Mouse (Mus musculus): ENCODE measurements around the gene Otulinl. TPM values are rescaled to one million over a fixed set of nuclear protein-coding genes. Genes with fewer than 3 reads are reported as not detected.

The Otulinl gene
- total RNA-seq, 1 experiment from 2014 or later = 22.3 TPM

GRCm38 (mm10) chr15:27630601-27631383 lies 50.6 kb downstream of the Otulinl start, which contains the start of gene Otulin:
TSS of gene Otulin (minus strand) at chr15:27630693.
- peak; percentile 92 for ATAC-seq (replicated peaks in 1 of 2; ENCODE audit: insufficient read depth in 1 of 2, low FRiP score in 2 of 2, low TSS enrichment in 1 of 2, low read depth in 1 of 2, poor library complexity in 2 of 2, severe bottlenecking in 2 of 2)

- no peak; a peak in 1 of 4 replicates for ATAC-seq (replicated peaks in 1 of 2; ENCODE audit: insufficient read depth in 1 of 2, low FRiP score in 2 of 2, low TSS enrichment in 1 of 2, low read depth in 1 of 2, poor library complexity in 2 of 2, severe bottlenecking in 2 of 2)
These were observed 51.4 kb downstream of the Otulinl start for GRCm38 (mm10) chr15:27629800-27630600.

GRCm38 (mm10) chr15:27629046-27629445 lies 52.3 kb downstream of the Otulinl start:
- no peak for ATAC-seq (replicated peaks in 1 of 2; ENCODE audit: insufficient read depth in 1 of 2, low FRiP score in 2 of 2, low TSS enrichment in 1 of 2, low read depth in 1 of 2, poor library complexity in 2 of 2, severe bottlenecking in 2 of 2)

- no peak for ATAC-seq (replicated peaks in 1 of 2; ENCODE audit: insufficient read depth in 1 of 2, low FRiP score in 2 of 2, low TSS enrichment in 1 of 2, low read depth in 1 of 2, poor library complexity in 2 of 2, severe bottlenecking in 2 of 2)
These were observed 53.6 kb downstream of the Otulinl start for GRCm38 (mm10) chr15:27627794-27628193.

- ATAC-seq (replicated peaks in 1 of 2; ENCODE audit: insufficient read depth in 1 of 2, low FRiP score in 2 of 2, low TSS enrichment in 1 of 2, low read depth in 1 of 2, poor library complexity in 2 of 2, severe bottlenecking in 2 of 2) = no peak
These were observed 55.1 kb downstream of the Otulinl start for GRCm38 (mm10) chr15:27626314-27626713.

DNA sequence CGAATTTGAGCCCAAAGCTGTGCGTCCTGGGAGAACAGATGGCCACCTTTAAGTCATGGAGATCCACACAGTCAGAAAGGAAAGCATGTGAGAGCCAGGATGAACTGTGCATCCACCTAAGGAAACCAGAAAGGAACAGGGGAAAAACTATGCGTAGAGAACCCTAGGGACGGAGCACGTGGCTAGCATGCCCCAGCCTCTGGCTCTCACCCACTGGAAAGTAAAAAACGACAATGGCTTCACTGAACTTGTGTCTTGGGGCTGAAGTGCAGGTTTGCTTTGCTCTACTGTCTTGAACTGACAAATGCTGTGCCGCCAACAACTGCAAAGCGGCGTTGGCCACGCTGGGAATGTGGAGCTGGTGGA lies 55.5 kb downstream of the Otulinl start:
- no peak for ATAC-seq (replicated peaks in 1 of 2; ENCODE audit: insufficient read depth in 1 of 2, low FRiP score in 2 of 2, low TSS enrichment in 1 of 2, low read depth in 1 of 2, poor library complexity in 2 of 2, severe bottlenecking in 2 of 2)

DNA sequence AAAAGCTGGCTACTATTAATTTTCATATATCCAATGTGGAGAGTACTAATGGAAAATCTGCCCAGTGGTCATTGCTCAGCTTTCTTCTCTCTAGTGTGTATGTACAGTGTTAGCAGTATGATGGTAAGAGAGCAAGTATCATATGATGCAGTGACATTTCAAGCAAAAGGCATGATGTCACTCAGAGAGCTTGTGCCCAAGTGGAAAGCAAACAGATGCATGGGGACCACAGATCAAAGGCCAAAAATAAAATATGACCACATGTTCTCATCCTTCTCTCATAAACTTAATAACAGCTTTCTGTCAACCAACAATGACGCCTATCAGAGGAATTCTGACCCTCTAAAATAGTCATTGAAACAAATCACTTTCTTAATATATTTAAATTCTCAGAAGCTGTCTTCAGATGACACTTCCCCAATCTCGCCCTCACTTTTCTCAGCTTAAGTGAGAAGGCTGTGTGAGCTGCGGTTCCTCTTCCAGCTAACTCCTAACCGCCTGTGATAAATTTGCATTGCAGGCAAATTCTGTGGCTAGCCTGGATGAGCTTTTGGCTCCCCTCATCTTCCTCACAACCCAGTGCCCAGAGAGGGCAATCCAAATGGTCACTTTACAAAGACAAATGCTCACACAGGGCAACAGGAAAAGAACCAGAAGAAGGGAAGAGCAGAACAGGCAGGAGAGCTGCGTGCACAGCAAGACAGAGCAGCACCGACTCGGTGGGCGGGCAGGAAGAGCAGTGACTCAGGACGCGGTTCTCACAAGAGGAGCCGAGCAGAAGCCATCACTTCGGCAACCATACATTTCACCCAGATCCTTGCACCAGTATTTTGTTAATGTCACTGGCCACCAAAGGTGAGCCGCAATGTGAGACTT lies 56.1 kb downstream of the Otulinl start:
- peak; percentile 69 to 84 for ATAC-seq (replicated peaks in 1 of 2; ENCODE audit: insufficient read depth in 1 of 2, low FRiP score in 2 of 2, low TSS enrichment in 1 of 2, low read depth in 1 of 2, poor library complexity in 2 of 2, severe bottlenecking in 2 of 2)

- no peak for ATAC-seq (replicated peaks in 1 of 2; ENCODE audit: insufficient read depth in 1 of 2, low FRiP score in 2 of 2, low TSS enrichment in 1 of 2, low read depth in 1 of 2, poor library complexity in 2 of 2, severe bottlenecking in 2 of 2)
These were observed 58.1 kb downstream of the Otulinl start for GRCm38 (mm10) chr15:27623286-27623685.

- ATAC-seq (replicated peaks in 1 of 2; ENCODE audit: insufficient read depth in 1 of 2, low FRiP score in 2 of 2, low TSS enrichment in 1 of 2, low read depth in 1 of 2, poor library complexity in 2 of 2, severe bottlenecking in 2 of 2) = peak in 1 of 2 experiments; percentile 12; a peak in 1 of 4 replicates
These were observed 60.7 kb downstream of the Otulinl start for GRCm38 (mm10) chr15:27620475-27621185.

DNA sequence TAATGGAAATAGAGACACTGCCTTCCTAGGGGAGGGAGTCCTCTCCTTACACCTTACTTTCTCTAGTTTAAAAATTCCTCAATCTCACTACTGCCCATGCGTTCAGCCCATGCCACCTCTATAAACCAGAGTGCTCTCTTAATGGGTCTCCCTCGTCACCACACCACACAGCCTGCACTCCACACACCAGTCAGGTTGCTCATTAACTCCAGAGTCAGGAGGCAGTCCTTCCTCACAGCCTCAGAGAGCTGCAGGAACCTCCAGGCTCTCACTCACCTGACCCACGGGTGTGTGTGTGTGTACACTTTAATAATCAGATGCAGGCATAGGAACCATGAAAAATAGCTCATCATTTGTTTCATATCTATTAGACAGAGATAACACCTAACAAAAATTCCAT lies 61.7 kb downstream of the Otulinl start:
- ATAC-seq (replicated peaks in 1 of 2; ENCODE audit: insufficient read depth in 1 of 2, low FRiP score in 2 of 2, low TSS enrichment in 1 of 2, low read depth in 1 of 2, poor library complexity in 2 of 2, severe bottlenecking in 2 of 2) = no peak

GRCm38 (mm10) chr15:27618778-27619533 lies 62.4 kb downstream of the Otulinl start:
- ATAC-seq (replicated peaks in 1 of 2; ENCODE audit: insufficient read depth in 1 of 2, low FRiP score in 2 of 2, low TSS enrichment in 1 of 2, low read depth in 1 of 2, poor library complexity in 2 of 2, severe bottlenecking in 2 of 2) = no peak

DNA sequence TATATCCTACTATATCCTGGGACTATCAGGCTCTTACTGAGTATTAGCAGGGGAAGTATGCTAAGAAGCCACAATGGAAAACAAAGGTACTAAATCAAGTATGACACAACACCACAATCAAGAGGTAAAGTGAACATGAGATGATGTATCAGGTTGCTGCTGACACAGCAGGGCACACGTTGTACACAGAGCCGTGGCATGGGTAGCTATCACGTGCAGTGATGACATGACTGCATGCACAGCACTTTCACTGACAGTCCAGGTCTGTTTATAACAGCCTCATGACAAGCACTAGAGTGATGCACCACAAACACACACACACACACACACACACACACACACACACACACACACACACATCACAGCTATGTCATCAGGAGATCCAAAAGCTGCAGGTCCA lies 64.2 kb downstream of the Otulinl start:
- no peak for ATAC-seq (replicated peaks in 1 of 2; ENCODE audit: insufficient read depth in 1 of 2, low FRiP score in 2 of 2, low TSS enrichment in 1 of 2, low read depth in 1 of 2, poor library complexity in 2 of 2, severe bottlenecking in 2 of 2)

GRCm38 (mm10) chr15:27616159-27616558 lies 65.2 kb downstream of the Otulinl start:
- ATAC-seq (replicated peaks in 1 of 2; ENCODE audit: insufficient read depth in 1 of 2, low FRiP score in 2 of 2, low TSS enrichment in 1 of 2, low read depth in 1 of 2, poor library complexity in 2 of 2, severe bottlenecking in 2 of 2) = 0 out of 4 replicates have a peak, but pooled peaks of 1 of the 2 experiments have one; percentile 8

DNA sequence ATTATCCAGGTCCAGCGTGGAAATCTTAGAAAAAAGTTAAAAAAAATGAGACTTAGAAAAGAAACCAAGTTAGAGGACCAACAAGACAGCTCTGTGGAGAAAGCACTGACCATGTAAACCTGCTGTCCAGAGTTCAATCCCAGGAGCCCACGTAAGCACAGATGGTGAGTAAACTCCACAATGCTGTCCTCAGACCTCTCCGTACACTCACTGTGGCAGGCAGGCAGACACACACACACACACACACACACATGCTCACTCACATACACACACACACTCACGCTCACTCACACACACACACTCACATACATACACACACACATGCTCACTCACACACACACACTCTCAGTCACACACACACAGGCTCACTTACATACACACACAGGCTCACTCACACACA lies 68.1 kb downstream of the Otulinl start:
- ATAC-seq (replicated peaks in 1 of 2; ENCODE audit: insufficient read depth in 1 of 2, low FRiP score in 2 of 2, low TSS enrichment in 1 of 2, low read depth in 1 of 2, poor library complexity in 2 of 2, severe bottlenecking in 2 of 2) = no peak

DNA sequence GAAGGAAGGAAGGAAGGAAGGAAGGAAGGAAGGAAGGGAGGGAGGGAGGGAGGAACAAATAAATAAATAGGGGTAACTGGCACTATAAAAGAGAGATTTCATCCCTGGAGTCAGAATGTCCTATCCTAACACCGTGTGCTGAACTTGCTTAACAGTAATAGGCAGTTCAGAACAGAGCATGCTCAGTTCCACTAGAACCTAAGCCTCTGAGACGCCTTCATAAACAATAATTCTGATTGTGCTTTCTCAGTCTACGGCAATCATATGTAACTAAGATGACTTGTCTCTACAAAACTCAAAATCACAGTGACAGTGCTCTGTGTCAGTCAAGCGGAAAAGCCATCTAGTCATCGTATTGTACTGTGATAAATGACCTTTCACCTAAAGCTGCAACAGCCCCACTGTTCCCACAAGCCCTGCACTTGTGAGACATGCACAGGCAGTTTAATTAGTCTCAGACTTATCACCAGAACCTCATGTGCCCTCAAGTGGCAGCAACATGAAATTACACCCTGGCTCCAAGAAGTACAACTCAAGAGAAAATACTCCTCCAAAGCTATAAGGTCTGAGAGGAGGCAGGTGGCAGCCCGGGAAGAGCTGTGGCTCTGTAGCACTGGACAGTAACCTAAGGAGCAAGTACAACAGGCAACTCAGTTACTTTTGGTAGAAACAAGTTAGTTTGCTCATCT lies 68.7 kb downstream of the Otulinl start:
- peak; percentile 86 for ATAC-seq (replicated peaks in 1 of 2; ENCODE audit: insufficient read depth in 1 of 2, low FRiP score in 2 of 2, low TSS enrichment in 1 of 2, low read depth in 1 of 2, poor library complexity in 2 of 2, severe bottlenecking in 2 of 2)

DNA sequence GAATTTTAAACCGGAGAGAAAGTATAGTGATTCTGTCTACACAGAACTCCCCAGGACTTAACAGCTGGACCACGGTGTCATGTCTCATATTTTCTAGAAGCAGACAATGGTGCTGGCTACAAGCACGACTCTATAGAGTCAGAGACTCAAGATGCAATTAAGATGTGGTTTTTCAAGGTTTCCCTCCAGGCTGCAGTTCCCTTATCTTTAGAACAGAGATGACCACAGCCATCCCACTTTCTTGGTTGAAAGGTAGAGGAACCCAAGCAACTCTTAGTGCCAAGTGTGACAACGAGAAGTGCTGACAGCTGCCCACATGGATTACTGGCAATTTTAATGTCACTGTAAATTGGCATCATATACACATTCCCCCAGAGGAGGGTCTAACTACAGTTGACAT lies 71.8 kb downstream of the Otulinl start:
- no peak for ATAC-seq (replicated peaks in 1 of 2; ENCODE audit: insufficient read depth in 1 of 2, low FRiP score in 2 of 2, low TSS enrichment in 1 of 2, low read depth in 1 of 2, poor library complexity in 2 of 2, severe bottlenecking in 2 of 2)

Measured in hematopoietic stem cell, adult 5-6 weeks (primary cell).